Mouse (Mus musculus): ENCODE measurements at regions not wholly inside any gene's neighbourhood (a gene's known extent, or its start where the extent isn't known, plus 50 kb on each side); places are given as distances from the start of the nearest gene placed in this dataset.

DNA sequence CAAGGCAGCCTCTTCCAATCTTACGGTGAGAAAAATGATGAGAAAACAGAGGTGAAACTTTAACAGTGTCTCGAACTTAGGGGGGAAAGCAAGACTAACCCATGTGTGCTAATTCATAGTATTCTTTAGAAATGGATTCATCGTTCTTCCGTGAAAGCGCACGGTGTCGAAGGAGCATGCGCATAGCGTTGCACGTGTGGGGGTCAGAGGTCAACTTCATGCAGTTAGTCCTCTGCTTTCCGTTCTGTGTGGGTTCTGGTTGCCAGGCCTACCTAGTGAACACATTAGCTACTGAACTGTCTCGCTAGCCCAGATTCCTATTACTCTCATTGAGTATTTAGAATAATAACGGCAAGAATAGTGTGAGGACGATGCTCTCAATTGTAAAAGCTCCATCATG is 74.7 kb upstream of the Kcnk2 start:
- no peak for DNase-seq (ENCODE audit: low read depth, low spot score)

DNA sequence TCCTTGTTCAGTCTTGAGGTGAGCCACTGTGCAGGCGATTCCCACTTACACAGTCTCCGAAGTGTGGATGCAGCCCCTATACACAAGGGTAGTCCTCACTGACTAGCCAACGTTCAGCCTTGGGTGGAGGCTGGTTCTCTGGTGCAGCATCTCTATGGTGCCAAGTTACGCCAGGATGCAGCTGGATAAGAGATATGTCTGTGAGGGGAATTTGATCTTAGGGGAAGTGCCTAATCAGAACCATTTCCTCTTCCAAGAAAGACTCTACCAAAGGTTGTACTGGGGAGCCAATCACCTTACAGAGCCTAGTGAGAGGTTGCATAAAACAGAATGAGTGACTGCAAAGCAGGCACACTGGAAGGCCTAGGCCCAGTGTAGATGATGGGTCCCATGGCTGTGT is 71.0 kb upstream of the Kcnk2 start:
- no peak for DNase-seq (ENCODE audit: low read depth, low spot score)

DNA sequence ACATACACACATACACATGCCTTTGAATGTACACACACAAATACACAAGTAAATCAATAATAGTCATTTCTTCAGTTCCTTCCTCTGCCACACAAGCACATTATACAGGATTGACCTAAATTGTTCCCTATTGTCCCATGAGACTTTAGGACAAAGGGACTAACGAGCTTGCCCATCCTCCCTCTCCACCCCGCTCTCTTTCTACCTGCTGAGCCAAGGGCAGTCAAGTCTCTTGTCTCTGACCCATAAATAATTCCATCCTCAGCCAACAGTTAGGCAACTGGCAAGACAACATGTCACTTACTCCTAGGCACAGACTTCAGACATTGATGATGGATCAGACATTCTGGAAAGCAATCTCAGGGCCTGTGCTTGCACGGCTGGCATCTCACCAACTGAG is 56.3 kb upstream of the Kcnk2 start:
- DNase-seq (ENCODE audit: low read depth, low spot score), result no peak
